ENCODE assay signal across 18 mouse cellular contexts in genomic region chr6:71751602-71752001, GRCm38 (mm10). TPM values are rescaled to one million over a fixed set of nuclear protein-coding genes. Genes with fewer than 3 reads are reported as not detected.
"Had no signal": no experiment of that assay in that cellular context is flagged by ENCODE, and none has a peak within 500 bp of the region (broad histone marks: within the 10 kb centered on the region; RNA-seq: fewer than 3 reads in every experiment).

No protein-coding gene starts in this region.

- ATAC-seq: intestine, embryonic 15.5 days; midbrain, embryonic 13.5 days; midbrain, embryonic 16.5 days had no signal

- DNase-seq: kidney, adult 11 months; kidney, adult 8-10 months; kidney, postnatal 10 days; kidney, postnatal 36 days; layer of hippocampus, adult 9-11 months; lung, adult 2 months; lung, postnatal 14 days; lung, postnatal 4 days; thymus, adult 18-20 months; thymus, postnatal 4 days had no signal

- H3K9me3 ChIP-seq: intestine, embryonic 15.5 days; kidney, embryonic 15.5 days; liver, embryonic 15.5 days; midbrain, embryonic 10.5 days; midbrain, embryonic 13.5 days had no signal

- H3K27ac ChIP-seq: intestine, embryonic 15.5 days; kidney, embryonic 15.5 days; liver, embryonic 15.5 days; midbrain, embryonic 10.5 days; midbrain, embryonic 13.5 days had no signal

- H3K9ac ChIP-seq: intestine, embryonic 15.5 days; kidney, embryonic 15.5 days; liver, embryonic 15.5 days; midbrain, embryonic 13.5 days had no signal

- H3K27me3 ChIP-seq: intestine, embryonic 15.5 days; kidney, embryonic 15.5 days; liver, embryonic 15.5 days; midbrain, embryonic 13.5 days had no signal

- H3K4me2 ChIP-seq: intestine, embryonic 15.5 days; kidney, embryonic 15.5 days; liver, embryonic 15.5 days; midbrain, embryonic 13.5 days had no signal

- H3K4me3 ChIP-seq: intestine, embryonic 15.5 days; kidney, embryonic 15.5 days; liver, embryonic 15.5 days; midbrain, embryonic 10.5 days; midbrain, embryonic 13.5 days; myocyte had no signal

- H3K36me3 ChIP-seq: intestine, embryonic 15.5 days; kidney, embryonic 15.5 days; liver, embryonic 15.5 days; midbrain, embryonic 10.5 days had no signal

- H3K4me1 ChIP-seq: intestine, embryonic 15.5 days; liver, embryonic 15.5 days had no signal

RNA-seq across cellular contexts. Expression of gene Reep1, which starts 44.2 kb away (rescaled TPM):
- total RNA-seq: monocyte, adult 5-6 weeks had no signal
